Mouse (Mus musculus): ENCODE data around the gene Nr6a1.

The Nr6a1 gene

DNA sequence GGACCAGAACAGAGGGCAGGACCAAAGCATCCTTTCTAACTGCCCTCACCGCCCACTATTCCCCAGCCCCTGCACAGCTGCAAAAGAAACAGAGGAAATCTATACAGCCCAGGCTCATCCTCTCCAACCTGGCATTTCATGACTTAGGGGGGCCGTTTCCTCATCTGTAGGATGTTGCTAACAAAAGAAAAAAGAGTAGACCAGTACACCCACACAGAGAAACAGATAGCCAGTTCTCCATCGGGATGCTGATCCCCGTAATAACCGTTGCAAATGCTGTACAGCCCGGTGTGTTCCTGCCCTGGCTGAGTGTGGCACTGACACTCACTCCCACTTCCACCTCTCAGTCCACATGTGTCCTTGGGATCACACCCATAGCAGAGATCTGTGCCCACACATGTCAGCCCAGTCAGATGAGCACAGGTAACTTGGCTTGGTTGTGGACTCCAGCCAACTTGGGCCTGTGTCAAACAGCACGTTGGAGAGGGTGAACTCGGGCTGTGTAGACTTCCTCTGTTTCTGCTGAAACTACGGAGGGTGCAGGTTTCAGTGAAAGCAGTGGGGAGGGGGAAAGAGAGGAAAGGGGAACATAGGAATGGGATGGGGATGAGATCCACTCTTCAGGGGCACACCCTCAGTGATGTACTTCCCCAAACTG, 9.4 kb upstream of the Nr6a1 start:
- no peak for DNase-seq

DNA sequence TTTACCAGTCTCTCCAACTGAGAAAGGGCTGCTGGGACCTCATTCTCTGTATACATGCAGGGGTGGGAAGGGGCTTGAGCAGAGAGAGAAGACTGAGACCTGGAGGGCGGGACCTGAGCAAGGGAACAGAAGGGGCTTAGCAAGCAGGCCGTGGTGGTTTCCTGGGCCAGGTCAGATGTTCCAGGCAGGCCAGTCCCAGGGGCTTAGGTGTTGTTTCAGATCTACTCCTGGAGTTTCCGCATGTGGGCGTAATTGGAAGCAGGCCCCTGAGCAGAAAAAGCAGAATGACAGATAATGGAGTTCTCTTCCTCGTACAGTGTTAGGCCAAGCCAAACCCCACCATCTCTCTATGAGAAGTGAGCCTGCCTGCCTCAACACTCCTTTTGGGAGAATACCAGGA, 7.4 kb upstream of the Nr6a1 start:
- no peak for DNase-seq

DNA sequence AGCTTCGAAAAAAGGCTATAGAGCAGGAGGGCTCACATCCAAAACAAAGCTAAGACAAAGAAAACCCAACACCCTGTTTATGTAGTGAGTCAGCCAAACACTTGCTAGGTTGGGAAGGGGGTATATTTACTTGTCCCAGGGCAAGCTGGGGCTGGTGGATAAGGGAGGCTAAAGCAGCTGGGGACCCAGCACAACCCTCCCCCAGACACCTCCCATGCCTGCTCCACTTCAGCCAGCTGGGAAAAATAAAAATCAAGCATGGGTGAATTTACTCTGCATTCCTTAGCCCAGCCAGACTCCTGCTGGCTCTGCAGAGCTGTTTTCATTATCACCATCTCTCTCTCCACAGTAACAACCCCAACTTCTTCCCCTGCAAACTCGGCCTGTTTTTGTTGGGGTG, 6.4 kb upstream of the Nr6a1 start:
- DNase-seq = no peak

DNA sequence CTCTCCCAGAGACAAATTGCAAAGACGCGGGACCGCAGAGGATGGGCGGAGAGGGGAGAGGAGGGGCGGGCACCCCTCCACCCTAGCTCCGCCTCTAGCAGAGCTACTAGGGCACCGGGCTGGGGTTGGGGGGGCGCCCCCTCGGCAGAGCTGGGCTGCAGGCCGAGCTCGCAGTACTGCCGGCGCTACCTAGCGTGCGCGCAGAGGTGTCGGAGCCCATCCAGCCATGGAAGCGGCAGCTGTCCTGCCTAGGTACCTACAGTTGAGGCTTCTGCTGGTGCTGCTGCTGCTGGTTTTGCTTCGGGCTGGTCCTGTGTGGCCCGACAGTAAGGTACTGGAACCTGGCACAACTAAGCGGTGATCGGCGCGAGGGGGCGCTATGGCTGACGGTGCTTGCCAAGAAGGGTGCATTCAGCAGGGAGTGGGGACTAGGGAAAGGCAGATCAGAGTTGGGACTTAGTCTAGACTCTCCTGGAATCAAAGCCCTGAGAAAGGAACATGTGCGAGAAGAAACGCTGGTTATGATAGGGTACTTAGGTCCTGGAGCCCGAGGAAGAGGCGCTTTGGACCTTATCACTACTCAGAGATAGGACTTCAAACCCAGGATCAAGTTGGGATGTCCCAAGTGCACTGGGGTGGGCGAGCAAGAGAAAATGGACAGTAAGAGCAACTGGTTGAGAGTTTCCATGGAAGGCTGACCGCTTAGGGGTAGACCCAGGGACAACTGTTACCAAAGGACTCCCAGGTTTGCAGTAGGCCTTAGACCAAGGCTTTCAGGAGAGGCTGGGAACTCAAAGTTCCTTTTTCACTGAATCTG, 4.6 kb upstream of the Nr6a1 start, which contains the start of gene Olfml2a:
Gene Olfml2a, plus strand, starts transcription at position 128 of the 817 bp plus-strand sequence.
- peak; percentile 74 for DNase-seq

DNA sequence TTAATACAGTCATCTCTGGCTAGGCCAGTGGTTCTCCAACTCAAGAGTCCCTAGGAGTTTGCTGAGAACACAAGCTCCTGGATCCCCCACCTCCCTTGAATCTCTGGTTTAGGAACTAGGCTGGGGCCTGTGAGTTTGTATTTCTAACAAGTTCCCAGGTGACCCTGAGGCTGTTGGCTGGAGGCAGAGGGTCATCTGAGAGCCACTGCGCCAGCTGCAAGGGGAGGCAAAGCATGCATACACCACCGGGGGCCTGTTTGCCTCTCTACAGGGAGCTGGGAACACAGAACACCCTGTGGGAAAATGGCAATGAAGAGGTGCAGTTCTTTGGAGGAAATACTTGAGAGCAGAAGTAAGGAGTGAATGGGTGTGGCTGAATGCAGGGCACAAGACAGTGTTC, 2.8 kb upstream of the Nr6a1 start:
- no peak for DNase-seq

DNA sequence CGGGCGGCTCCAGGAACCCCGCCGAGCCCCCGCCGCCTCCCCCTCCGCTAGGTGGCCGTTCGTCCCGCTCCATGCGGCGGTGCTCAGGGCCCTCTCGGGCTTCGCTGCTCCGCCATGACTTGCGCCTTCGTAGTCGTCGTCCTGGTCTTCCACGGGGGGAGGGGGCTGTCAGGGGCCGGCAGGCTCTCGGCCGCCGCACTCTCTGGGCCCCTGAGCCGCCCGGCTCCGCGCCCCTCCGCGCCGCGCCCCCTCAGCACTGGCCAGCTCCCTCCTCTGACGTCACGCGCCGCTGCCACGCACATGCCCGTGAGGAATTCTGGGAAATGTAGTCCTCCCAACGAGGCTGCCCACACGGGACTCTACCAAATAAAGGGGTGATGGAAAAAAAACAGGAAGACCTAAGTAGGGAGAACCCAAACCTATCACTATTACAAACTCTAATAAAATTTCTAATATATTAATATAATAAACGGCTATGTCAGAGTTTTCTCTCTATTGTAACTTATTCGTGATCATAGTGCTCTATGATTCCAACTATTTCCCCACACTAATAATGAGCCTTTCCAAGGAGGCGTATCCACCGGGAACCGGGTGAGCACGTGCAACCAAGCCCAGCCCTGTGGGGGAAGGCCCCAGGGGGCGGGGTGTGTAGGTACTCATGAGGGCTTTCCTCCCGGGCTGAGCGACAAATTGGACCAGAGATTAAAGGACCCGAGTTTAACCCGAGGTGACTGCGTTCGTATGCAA, 1.2 kb downstream of the Nr6a1 start:
- peak; percentile 97 for DNase-seq

DNA sequence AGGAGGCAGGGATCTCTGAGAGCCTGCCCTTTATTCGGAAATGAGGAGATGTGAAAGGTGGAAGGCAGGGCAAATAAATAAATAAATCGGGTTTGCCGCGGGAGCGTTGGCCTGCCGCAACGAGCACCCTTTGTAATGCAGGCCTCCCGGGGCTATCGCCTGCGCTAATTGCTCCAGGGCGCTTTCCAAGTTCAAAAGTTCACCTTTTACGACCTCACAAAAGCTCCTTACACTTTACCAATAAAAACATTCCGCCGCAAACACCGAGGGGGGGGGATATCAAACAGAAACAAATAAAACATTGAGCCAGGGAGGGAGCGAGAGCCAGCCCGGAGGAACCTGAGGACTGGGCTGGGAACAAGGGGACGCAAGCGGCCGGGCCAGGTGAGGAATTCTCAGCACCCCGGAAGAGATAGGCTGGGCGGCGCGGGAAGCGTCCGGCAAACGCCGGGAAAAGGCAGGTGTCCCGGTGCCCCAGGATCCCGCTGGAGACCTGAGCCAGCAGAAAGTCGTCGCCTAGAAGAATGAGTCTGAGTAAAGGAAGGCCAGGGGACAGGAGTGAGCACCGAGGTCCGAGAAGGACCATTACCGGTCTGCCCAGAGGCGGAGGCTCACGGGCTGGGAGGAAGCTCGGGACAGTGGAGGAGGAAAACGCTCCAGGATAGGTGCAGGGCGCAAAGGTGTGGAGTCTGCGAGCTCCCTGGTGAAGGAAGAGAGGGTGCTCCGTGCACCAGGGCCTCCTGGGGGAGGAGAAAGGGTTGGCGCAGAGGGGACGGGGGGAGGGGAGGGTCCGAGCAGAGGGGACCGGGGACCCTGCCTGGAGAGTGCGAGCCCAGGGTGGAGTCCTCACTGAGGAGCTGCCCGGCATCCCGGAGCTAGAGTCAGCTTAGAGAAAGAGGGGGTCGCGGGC, 2.1 kb downstream of the Nr6a1 start:
- DNase-seq = peak; percentile 70

DNA sequence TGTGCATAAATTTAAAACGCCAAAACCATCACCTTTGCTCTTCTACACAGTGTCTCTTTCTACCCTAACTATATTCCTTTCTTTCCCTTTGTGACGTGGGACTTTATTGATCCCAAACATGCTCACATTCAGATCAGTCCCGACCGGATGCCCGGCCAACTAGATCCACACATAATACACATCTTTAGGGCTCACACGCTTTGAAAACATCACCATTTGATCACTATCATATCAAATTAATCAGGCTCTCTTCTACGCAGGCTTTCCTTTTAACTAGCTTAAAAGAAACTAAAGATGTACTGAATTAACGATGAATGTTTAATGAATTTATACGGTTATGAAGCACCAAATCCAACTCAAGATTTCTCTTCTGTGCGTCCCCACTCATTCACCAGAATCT, 2.9 kb downstream of the Nr6a1 start:
- no peak for DNase-seq

DNA sequence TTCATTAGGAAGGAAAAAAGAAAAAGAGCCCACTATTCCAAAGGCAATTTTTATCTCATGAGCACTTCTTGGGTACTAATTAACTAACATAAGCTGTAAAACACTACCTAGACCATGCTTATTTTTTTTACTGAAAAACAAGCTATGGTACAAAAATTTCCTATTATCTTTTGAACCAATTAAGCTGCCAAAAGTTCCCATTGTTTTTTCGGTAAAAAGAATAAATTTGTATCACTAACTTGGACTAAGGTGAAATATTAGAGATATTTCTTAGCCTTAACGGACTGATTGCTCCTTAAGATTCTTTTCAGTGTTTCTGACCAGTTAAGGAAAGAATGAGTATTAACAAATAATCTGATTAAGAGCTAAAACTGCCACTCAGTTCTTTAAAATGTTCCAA, 3.6 kb downstream of the Nr6a1 start:
- no peak for DNase-seq

DNA sequence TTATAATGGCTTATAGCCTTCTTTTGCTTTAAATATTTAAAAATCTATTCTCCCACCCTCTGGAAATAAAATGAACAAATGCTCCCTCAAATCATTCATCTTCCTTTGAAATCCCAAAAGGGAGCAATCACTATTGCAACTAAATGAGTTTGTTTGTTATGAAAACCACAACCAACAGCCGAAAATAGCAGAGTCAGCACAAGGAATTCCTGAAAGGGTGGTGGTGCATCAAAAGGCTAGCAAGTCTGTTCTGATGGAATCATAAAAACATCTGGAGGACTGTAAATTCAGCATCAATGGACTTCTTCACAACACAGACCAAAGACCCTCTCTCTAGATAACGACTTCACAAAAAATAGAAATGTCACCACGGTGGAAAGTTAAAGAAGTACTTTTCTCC, 4.0 kb downstream of the Nr6a1 start:
- DNase-seq = no peak

DNA sequence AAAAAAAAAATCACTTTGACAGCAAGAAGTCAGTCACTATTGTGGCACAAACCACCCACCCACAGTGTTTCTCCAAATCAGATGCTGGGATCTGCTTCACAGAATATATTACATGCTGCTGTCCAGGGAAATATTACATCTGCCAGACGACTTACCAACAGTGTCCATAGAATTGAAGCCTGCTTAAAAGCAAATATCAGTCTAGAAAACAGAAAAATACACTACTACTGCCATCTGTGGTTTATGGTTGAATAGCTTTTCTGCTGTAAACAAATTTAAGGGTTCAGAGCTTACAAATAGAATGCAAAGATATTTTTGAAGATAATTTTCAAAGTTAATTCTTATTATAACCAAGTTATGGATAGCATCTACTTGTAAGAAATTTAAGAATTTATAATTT, 6.1 kb downstream of the Nr6a1 start:
- DNase-seq = no peak

DNA sequence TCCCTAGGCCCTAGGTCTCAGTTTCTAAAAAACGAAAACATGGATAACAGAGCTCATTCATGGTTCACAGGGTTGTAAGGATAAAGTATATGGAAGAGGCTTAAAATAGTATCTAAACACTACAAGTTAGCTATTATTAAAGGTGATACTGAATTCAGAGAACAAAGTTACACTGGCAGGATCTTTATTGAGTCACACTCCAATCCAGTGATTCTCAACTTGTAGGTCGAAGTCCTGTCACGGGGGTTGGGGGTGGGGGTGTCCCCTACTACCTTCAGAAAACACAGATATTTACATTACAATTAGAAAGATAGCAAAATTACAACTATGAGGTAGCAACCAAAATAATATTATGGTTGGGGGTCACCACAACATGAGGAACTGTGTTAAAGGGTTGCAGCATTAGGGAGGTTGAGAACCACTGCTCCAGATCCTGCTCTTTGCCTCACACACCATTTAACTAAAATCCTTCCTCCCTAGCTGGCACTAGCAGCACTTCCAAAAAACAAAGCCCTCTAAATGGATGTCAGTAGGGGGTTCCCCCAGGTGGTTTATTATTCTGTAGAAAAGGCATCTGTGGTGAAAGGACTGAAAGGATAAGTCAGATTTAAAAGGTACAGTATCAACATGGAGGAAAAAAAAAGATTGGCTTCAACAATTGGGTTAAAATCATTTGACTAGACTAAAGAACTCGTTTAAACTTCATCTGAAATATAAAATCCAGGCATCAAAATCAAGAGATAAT, 10.4 kb downstream of the Nr6a1 start:
- no peak for DNase-seq

DNA sequence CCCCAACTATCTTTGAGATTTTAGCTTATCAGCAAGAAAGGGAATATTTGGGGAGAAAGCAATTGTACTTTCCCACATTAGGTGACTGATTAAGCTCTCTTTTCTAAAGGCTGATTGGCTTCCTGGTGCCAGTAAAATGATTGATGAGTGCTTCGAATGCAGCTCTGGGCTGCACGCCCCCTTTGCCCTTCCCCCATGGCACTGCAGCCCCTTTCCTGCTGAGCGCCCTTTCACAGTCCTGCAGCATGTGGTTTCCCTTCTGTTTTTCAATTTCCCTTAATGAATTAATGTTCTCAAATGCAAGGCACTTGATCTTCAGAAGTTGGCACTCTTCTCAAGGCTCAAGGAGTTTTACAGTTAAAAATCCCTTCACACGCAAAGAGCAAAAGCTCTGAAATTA, 12.5 kb downstream of the Nr6a1 start:
- no peak for DNase-seq

DNA sequence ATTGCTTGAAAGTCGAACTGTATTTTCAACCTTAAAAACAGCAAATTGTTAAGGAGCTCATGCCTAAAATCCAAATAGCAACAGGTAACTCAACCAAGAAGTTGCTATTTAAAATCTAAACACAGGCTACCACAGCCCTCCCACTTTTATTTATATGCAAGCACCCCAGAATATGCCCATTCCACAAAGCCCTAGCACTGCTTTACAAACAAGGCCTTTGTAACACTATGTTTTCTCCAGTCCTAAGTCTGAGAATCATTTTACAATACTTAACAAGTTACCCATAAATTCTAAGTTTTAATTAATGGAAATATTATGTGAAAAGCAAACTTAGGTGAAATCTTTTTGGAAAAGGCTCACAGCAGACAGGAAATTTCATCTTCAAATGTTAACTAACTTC, 13.0 kb downstream of the Nr6a1 start:
- DNase-seq = no peak

DNA sequence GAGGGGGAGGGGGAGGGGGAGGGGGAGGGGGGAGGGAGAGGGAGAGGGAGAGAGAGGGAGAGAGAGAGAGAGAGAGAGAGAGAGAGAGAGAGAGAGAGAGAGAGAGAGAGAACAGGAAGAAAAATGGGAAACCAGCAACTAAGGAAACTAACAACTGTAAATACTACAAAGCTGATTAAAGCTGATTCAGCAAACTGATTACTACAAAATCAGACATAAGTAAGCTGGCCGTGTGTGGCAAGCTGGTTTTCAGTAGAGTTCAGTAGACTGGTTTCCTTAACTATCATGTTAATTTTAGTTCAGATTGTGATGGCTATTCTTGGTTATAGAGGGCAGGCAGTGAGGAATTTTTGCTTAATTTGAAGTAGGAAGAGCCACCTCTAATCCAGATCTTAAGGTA, 18.9 kb downstream of the Nr6a1 start:
- DNase-seq = no peak

DNA sequence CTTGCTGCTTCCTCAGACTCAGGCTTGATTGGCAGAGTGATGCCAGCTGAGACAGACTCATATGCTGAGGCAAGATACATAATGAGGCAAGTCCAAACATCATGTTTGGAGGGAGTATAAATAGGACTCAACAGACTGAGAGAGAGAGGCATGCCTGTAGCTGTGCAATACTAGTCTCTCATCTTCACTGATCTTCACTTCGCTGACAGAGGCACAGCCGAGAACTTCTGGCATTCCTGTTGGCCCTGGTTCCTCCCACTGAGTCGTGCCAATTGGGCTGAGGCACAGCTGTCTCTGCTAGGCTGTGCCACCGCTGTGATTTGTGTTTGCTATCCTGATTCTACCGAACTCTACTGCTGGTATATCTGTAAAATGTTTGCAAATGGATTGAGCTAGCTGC, 21.4 kb downstream of the Nr6a1 start:
- no peak for DNase-seq

DNA sequence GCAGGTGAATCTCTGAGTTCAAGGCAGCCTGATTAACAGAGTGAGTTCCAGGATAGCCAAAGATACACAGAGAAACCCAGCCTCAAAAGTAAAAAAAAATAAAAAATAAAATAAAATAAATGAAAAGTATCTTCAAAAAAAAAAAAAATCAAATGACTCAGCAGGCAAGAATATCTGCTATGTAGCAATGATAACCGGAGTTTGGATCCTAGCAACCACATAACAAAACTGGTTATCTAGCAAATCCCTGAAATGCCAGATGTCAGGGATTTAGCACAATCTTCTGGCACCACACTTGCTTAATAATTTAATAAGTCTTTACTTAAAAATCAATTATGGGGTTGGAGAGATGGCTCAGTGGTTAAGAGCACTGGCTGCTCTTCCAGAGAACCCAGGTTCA, 23.2 kb downstream of the Nr6a1 start:
- DNase-seq = no peak

DNA sequence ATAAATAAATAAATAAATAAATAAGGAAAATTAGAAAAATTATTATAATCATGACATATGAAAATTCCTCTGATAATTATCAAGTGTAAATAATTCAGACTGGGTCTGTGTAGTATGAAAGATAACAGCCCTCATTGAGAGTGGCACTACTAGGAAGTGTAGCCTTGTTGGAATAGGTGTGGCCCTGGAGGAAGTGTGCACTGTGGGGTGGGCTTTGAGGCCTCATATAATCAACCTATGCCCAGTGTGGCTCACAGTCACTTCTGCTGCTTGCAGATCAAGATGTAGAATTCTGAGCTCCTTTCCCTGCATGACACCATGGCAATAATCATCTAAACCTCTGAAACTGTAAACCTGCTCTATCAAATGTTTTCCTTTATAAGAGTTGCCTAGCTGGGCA, 24.6 kb downstream of the Nr6a1 start:
- no peak for DNase-seq

DNA sequence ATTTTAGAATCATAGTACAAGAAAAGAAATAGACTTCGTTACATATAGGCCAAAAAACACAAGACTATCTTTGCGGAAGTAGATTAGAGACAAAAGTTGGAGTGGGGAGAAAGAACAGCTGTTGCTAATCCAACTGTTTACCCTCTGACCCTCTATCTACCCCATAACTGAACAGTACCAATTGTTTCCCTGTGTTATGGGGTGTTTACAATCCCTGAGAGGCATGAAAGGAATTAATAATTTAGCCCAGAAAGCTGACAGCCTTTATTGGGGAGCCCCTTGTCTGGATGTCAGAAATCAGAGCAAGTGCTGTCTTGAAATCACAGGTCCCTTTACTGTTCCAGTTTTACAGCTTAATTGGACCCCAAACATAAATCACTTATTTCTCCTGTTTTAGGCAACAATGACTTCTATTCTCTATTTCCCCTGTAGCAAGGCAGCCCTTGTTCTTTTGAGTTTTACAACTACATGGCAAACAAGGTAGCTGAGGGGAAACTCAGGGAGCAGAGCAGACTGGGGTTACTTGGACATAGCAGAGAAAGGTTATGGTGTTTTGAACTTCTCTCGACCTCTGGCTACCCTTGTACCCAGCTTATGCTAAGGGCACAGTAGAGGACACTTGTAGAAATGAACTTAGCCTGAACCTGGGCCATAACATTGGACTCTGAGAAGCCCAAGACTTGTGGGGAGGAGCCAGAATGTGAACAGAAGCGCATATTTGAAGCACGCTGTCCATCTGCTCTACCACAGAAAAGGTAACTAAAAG, 46.4 kb downstream of the Nr6a1 start:
- DNase-seq = no peak

DNA sequence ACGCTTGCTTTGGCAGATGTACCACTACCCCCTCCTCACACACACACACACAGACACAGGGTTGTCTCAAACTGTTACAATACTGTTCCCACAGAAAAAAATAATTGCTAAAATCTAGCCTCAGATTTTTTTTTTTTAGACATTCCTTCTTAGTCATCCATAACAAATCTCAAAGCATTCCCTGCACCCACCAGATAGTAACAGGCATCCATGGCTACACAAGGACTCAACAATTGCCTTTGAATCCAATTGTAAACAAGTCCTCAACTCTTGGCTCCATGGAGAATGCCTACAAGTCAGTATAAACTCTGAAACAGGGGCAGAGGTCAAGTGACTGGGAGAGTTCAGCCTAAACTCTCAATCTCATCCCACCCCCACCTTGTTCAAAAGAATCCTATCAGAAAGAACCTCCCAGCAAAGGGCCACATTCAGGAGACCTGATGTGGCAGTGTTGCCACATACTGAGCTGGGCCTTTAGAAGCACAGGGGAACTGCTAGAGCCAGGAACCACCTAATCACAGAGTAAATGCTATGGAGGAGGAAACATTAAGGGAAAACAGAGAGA, 52.9 kb downstream of the Nr6a1 start:
- peak; percentile 11 for DNase-seq

DNA sequence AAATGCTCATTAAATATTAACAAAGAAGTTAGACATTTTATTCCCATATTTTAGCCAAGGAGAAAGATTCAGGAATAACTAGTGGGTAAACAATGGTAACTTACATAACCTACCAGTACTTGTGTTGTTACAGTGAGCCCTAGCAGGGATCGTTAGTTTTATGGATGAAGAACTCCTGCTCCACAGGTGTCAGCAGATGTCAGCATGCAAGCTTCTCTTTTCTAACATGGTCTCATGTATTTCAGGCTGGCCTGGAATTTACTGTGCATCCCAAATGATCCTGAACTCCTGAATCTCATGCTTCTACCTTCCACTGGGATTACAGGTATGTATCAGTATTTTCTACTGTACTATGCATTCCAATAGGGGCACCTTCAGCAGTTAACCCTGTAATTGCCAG, 54.8 kb downstream of the Nr6a1 start:
- peak; percentile 31 for DNase-seq

Data from kidney, adult 9 months (tissue).